Mouse (Mus musculus): ENCODE results near the gene Slit3. TPM values are rescaled to one million over a fixed set of nuclear protein-coding genes. Genes with fewer than 3 reads are reported as not detected.
A peak's percentile ranks its signal among the peaks of the same experiment; 100 is the strongest.

Slit3 gene
- polyA plus RNA-seq, 1 experiment from 2014 or later, result 3.5 TPM

GRCm38 (mm10) chr11:35687316-35687715 is 566.3 kb downstream of the Slit3 start:
- ATAC-seq (ENCODE audit: low FRiP score, low TSS enrichment) (no peak), DNase-seq (no peak)
- no peak overlapping the region for H3K4me2 ChIP-seq (ENCODE audit: low read length)
- no peaks in the 10 kb centered on the region for H3K9me3 ChIP-seq (ENCODE audit: control insufficient read depth, low read length)
- no peaks in the 10 kb centered on the region for H3K27me3 ChIP-seq (ENCODE audit: control insufficient read depth, insufficient read depth, low read length)
- H3K36me3 ChIP-seq (ENCODE audit: control insufficient read depth, insufficient read depth, low read length), result no peaks in the 10 kb centered on the region
- H3K9ac ChIP-seq (replicated peaks; ENCODE audit: low read length), result no peak overlapping the region
- WGBS, result 85% methylated on average over 6 of the region's 6 CpGs
- H3K27ac ChIP-seq (replicated peaks; ENCODE audit: low read depth, low read length), result no peak overlapping the region
- no peaks in the 10 kb centered on the region for H3K4me1 ChIP-seq (ENCODE audit: control insufficient read depth, insufficient read depth, low read length)
- H3K4me3 ChIP-seq (replicated peaks; ENCODE audit: low read depth, low read length), result no peak overlapping the region

- 64% methylated on average over 7 of the region's 7 CpGs for WGBS
- DNase-seq (no peak), ATAC-seq (ENCODE audit: low FRiP score, low TSS enrichment) (no peak)
- Histone ChIP-seq H3K9ac (replicated peaks; ENCODE audit: low read length) (no peak overlapping the region), H3K27me3 (ENCODE audit: control insufficient read depth, insufficient read depth, low read length) (no peaks in the 10 kb centered on the region), H3K36me3 (ENCODE audit: control insufficient read depth, insufficient read depth, low read length) (no peaks in the 10 kb centered on the region), H3K4me1 (ENCODE audit: control insufficient read depth, insufficient read depth, low read length) (no peaks in the 10 kb centered on the region), H3K4me2 (ENCODE audit: low read length) (no peak overlapping the region), H3K4me3 (replicated peaks; ENCODE audit: low read depth, low read length) (no peak overlapping the region), H3K27ac (replicated peaks; ENCODE audit: low read depth, low read length) (no peak overlapping the region), H3K9me3 (ENCODE audit: control insufficient read depth, low read length) (no peaks in the 10 kb centered on the region)
Measured at GRCm38 (mm10) chr11:35690515-35691281, 569.7 kb downstream of the Slit3 start.

- no peak overlapping the region for H3K4me3 ChIP-seq (replicated peaks; ENCODE audit: low read depth, low read length)
- no peak overlapping the region for H3K27ac ChIP-seq (replicated peaks; ENCODE audit: low read depth, low read length)
- H3K4me2 ChIP-seq (ENCODE audit: low read length), result no peak overlapping the region
- 12% methylated on average over 5 of the region's 5 CpGs for WGBS
- no peak overlapping the region for H3K9ac ChIP-seq (replicated peaks; ENCODE audit: low read length)
- ATAC-seq (ENCODE audit: low FRiP score, low TSS enrichment) (peak; percentile 58; the same call in 1 of the 2 replicates), DNase-seq (peak; percentile 88)
- no peaks in the 10 kb centered on the region for H3K27me3 ChIP-seq (ENCODE audit: control insufficient read depth, insufficient read depth, low read length)
- no peaks in the 10 kb centered on the region for H3K9me3 ChIP-seq (ENCODE audit: control insufficient read depth, low read length)
- no peaks in the 10 kb centered on the region for H3K4me1 ChIP-seq (ENCODE audit: control insufficient read depth, insufficient read depth, low read length)
- no peaks in the 10 kb centered on the region for H3K36me3 ChIP-seq (ENCODE audit: control insufficient read depth, insufficient read depth, low read length)
Measured at GRCm38 (mm10) chr11:35693136-35693535, 572.1 kb downstream of the Slit3 start.

GRCm38 (mm10) chr11:35693625-35694024 is 572.6 kb downstream of the Slit3 start:
- no peaks in the 10 kb centered on the region for H3K27me3 ChIP-seq (ENCODE audit: control insufficient read depth, insufficient read depth, low read length)
- H3K9me3 ChIP-seq (ENCODE audit: control insufficient read depth, low read length), result no peaks in the 10 kb centered on the region
- H3K4me3 ChIP-seq (replicated peaks; ENCODE audit: low read depth, low read length), result no peak overlapping the region
- H3K27ac ChIP-seq (replicated peaks; ENCODE audit: low read depth, low read length), result no peak overlapping the region
- H3K4me2 ChIP-seq (ENCODE audit: low read length), result no peak overlapping the region
- ATAC-seq (ENCODE audit: low FRiP score, low TSS enrichment) (no peak), DNase-seq (no peak)
- H3K9ac ChIP-seq (replicated peaks; ENCODE audit: low read length), result no peak overlapping the region
- 80% methylated on average over 7 of the region's 7 CpGs for WGBS
- no peaks in the 10 kb centered on the region for H3K4me1 ChIP-seq (ENCODE audit: control insufficient read depth, insufficient read depth, low read length)
- no peaks in the 10 kb centered on the region for H3K36me3 ChIP-seq (ENCODE audit: control insufficient read depth, insufficient read depth, low read length)

GRCm38 (mm10) chr11:35697476-35697875 is 576.5 kb downstream of the Slit3 start:
- DNase-seq (peak; percentile 19), ATAC-seq (ENCODE audit: low FRiP score, low TSS enrichment) (no peak)
- no peak overlapping the region for H3K9ac ChIP-seq (replicated peaks; ENCODE audit: low read length)

GRCm38 (mm10) chr11:35698901-35699300 is 577.9 kb downstream of the Slit3 start:
- no peaks in the 10 kb centered on the region for H3K4me1 ChIP-seq (ENCODE audit: control insufficient read depth, insufficient read depth, low read length)
- H3K9ac ChIP-seq (replicated peaks; ENCODE audit: low read length), result no peak overlapping the region
- ATAC-seq (ENCODE audit: low FRiP score, low TSS enrichment) (no peak), DNase-seq (no peak)
- no peaks in the 10 kb centered on the region for H3K9me3 ChIP-seq (ENCODE audit: control insufficient read depth, low read length)
- H3K27me3 ChIP-seq (ENCODE audit: control insufficient read depth, insufficient read depth, low read length), result no peaks in the 10 kb centered on the region
- H3K27ac ChIP-seq (replicated peaks; ENCODE audit: low read depth, low read length), result no peak overlapping the region
- no peak overlapping the region for H3K4me3 ChIP-seq (replicated peaks; ENCODE audit: low read depth, low read length)
- 96% methylated on average over 5 of the region's 5 CpGs for WGBS
- H3K36me3 ChIP-seq (ENCODE audit: control insufficient read depth, insufficient read depth, low read length), result no peaks in the 10 kb centered on the region
- no peak overlapping the region for H3K4me2 ChIP-seq (ENCODE audit: low read length)

More at GRCm38 (mm10) chr11:35697476-35697875, 576.5 kb downstream of the Slit3 start:
- no peak overlapping the region for H3K4me2 ChIP-seq (ENCODE audit: low read length)
- H3K36me3 ChIP-seq (ENCODE audit: control insufficient read depth, insufficient read depth, low read length), result no peaks in the 10 kb centered on the region
- H3K27me3 ChIP-seq (ENCODE audit: control insufficient read depth, insufficient read depth, low read length), result no peaks in the 10 kb centered on the region
- no peaks in the 10 kb centered on the region for H3K9me3 ChIP-seq (ENCODE audit: control insufficient read depth, low read length)
- H3K27ac ChIP-seq (replicated peaks; ENCODE audit: low read depth, low read length), result no peak overlapping the region
- 90% methylated on average over 7 of the region's 7 CpGs for WGBS
- no peak overlapping the region for H3K4me3 ChIP-seq (replicated peaks; ENCODE audit: low read depth, low read length)
- no peaks in the 10 kb centered on the region for H3K4me1 ChIP-seq (ENCODE audit: control insufficient read depth, insufficient read depth, low read length)

GRCm38 (mm10) chr11:35703471-35703870 is 582.4 kb downstream of the Slit3 start:
- Histone ChIP-seq H3K4me3 (replicated peaks; ENCODE audit: low read depth, low read length) (no peak overlapping the region), H3K9ac (replicated peaks; ENCODE audit: low read length) (no peak overlapping the region), H3K27me3 (ENCODE audit: control insufficient read depth, insufficient read depth, low read length) (no peaks in the 10 kb centered on the region), H3K4me2 (ENCODE audit: low read length) (no peak overlapping the region), H3K36me3 (ENCODE audit: control insufficient read depth, insufficient read depth, low read length) (no peaks in the 10 kb centered on the region), H3K27ac (replicated peaks; ENCODE audit: low read depth, low read length) (no peak overlapping the region), H3K4me1 (ENCODE audit: control insufficient read depth, insufficient read depth, low read length) (no peaks in the 10 kb centered on the region), H3K9me3 (ENCODE audit: control insufficient read depth, low read length) (no peaks in the 10 kb centered on the region)
- ATAC-seq (ENCODE audit: low FRiP score, low TSS enrichment) (no peak), DNase-seq (no peak)
- WGBS, result 73% methylated on average over 4 of the region's 4 CpGs

- 96% methylated on average over 13 of the region's 13 CpGs for WGBS
- Histone ChIP-seq H3K36me3 (ENCODE audit: control insufficient read depth, insufficient read depth, low read length) (no peaks in the 10 kb centered on the region), H3K27ac (replicated peaks; ENCODE audit: low read depth, low read length) (no peak overlapping the region), H3K4me1 (ENCODE audit: control insufficient read depth, insufficient read depth, low read length) (no peaks in the 10 kb centered on the region), H3K4me3 (replicated peaks; ENCODE audit: low read depth, low read length) (no peak overlapping the region), H3K9me3 (ENCODE audit: control insufficient read depth, low read length) (no peaks in the 10 kb centered on the region), H3K4me2 (ENCODE audit: low read length) (no peak overlapping the region), H3K9ac (replicated peaks; ENCODE audit: low read length) (no peak overlapping the region), H3K27me3 (ENCODE audit: control insufficient read depth, insufficient read depth, low read length) (no peaks in the 10 kb centered on the region)
- no peak for ATAC-seq (ENCODE audit: low FRiP score, low TSS enrichment)
- DNase-seq, result no peak
Measured at GRCm38 (mm10) chr11:35704381-35704780, 583.4 kb downstream of the Slit3 start.

GRCm38 (mm10) chr11:35704927-35705326 is 583.9 kb downstream of the Slit3 start:
- ATAC-seq (ENCODE audit: low FRiP score, low TSS enrichment), result no peak
- Histone ChIP-seq H3K9ac (replicated peaks; ENCODE audit: low read length) (no peak overlapping the region), H3K4me3 (replicated peaks; ENCODE audit: low read depth, low read length) (no peak overlapping the region), H3K27me3 (ENCODE audit: control insufficient read depth, insufficient read depth, low read length) (no peaks in the 10 kb centered on the region), H3K4me1 (ENCODE audit: control insufficient read depth, insufficient read depth, low read length) (no peaks in the 10 kb centered on the region), H3K4me2 (ENCODE audit: low read length) (no peak overlapping the region), H3K27ac (replicated peaks; ENCODE audit: low read depth, low read length) (no peak overlapping the region), H3K36me3 (ENCODE audit: control insufficient read depth, insufficient read depth, low read length) (no peaks in the 10 kb centered on the region), H3K9me3 (ENCODE audit: control insufficient read depth, low read length) (no peaks in the 10 kb centered on the region)
- no peak for DNase-seq
- 97% methylated on average over 5 of the region's 5 CpGs for WGBS

Measured in midbrain, embryonic 14.5 days (tissue).